Mouse (Mus musculus) embryonic fibroblast, embryonic 13.5 days (primary cell): ENCODE measurements around the gene Wdr1. TPM values are rescaled to one million over a fixed set of nuclear protein-coding genes. Genes with fewer than 3 reads are reported as not detected.
"Not testable (repeated sequence)": the region's sequence is repeated elsewhere in the genome, so short reads cannot be mapped to it uniquely, and the experiment has no call there.

Experiments
- H3K27ac ChIP-seq: 2 replicates; pipeline ENCODE4 v1.5.1; 2012; ENCODE audit warnings: low read length, control low read depth, inconsistent platforms; ENCODE audit not compliant: insufficient read depth
- H3K4me1 ChIP-seq: 2 replicates; pipeline ENCODE4 v1.6.1; 2011; ENCODE audit warnings: low read length; ENCODE audit not compliant: control insufficient read depth, insufficient read depth
- H3K4me3 ChIP-seq: 2 replicates; pipeline ENCODE4 v1.5.1; 2011; ENCODE audit warnings: mild to moderate bottlenecking, control low read depth, low read length; ENCODE audit not compliant: insufficient read depth
- CTCF ChIP-seq: IDR thresholded peaks from 2 replicates; pipeline ENCODE4 v1.5.1; 2011; ENCODE audit warnings: mild to moderate bottlenecking, control low read depth, low read length, moderate library complexity, borderline replicate concordance; ENCODE audit not compliant: insufficient read depth
- POLR2A ChIP-seq: IDR thresholded peaks from 2 replicates; pipeline ENCODE4 v1.6.1; 2011; ENCODE audit warnings: low read depth, mild to moderate bottlenecking, control low read depth, low read length, moderate library complexity
- polyA plus RNA-seq: library from polyadenylated mRNA; stranded (reverse); fragments of >200 nt; gene quantifications from 2 replicates; pipeline ENCODE4 v1.2.4, GENCODE M21; 2011; ENCODE audit warnings: low read depth; ENCODE audit not compliant: missing spikeins, insufficient read length

Gene Wdr1
- polyA plus RNA-seq, 1 experiment: 280 TPM

DNA sequence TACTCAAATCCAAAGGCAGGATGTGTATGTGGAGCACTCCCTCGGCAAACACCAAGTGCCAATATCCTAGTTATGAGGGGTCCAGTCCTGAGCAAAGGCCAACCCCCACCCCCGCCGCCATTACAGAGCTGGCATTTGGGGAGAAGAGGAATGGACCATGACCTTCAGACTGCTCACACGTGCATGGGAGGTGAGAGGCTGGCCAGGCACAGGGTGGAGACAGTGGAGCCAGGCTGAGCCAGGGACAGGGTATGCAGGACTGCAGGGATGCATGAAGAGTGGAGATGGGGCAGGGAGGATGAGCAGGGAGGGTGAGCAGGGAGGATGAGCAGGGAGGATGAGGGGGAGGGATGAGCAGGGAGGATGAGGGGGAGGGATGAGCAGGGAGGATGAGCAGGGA is 77.1 kb downstream of the Wdr1 start:
- no peaks in the 10 kb centered on the region for H3K4me1 ChIP-seq
- no peak for TF ChIP-seq CTCF
- TF ChIP-seq POLR2A: no peak
- H3K4me3 ChIP-seq: no peak overlapping the region
- H3K27ac ChIP-seq: no peak overlapping the region

DNA sequence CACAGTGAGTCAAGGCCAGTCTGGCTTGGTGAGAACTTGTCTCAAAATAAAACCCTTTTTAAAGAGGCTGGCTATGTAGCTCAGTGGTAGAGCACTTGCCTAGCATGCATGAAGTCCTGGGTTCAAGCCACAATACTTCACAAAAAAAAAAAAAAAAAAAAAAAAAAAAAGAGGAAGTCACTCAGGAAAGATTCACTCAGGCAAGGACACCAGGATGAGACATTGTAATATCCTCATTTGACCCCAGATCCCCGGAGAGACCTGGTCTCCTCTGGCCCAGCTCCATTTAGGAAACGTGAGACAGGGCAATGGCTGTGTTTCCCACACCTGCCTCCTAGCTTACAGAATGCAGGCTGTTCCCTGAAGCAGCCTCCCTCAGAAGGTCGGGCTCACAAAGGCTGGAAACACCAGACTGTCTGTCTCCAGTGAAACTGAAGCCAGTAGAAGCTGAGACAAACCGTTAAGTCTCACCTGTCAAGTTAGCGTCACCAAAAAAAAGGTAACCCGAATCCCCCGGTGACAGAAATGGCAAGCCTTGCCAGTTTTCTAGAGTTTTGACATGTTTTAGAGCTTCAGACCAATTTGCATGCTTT is 79.4 kb downstream of the Wdr1 start:
- Histone ChIP-seq H3K4me3 (no peak overlapping the region), H3K27ac (no peak overlapping the region), H3K4me1 (no peaks in the 10 kb centered on the region)
- no peak for TF ChIP-seq CTCF
- no peak for TF ChIP-seq POLR2A

DNA sequence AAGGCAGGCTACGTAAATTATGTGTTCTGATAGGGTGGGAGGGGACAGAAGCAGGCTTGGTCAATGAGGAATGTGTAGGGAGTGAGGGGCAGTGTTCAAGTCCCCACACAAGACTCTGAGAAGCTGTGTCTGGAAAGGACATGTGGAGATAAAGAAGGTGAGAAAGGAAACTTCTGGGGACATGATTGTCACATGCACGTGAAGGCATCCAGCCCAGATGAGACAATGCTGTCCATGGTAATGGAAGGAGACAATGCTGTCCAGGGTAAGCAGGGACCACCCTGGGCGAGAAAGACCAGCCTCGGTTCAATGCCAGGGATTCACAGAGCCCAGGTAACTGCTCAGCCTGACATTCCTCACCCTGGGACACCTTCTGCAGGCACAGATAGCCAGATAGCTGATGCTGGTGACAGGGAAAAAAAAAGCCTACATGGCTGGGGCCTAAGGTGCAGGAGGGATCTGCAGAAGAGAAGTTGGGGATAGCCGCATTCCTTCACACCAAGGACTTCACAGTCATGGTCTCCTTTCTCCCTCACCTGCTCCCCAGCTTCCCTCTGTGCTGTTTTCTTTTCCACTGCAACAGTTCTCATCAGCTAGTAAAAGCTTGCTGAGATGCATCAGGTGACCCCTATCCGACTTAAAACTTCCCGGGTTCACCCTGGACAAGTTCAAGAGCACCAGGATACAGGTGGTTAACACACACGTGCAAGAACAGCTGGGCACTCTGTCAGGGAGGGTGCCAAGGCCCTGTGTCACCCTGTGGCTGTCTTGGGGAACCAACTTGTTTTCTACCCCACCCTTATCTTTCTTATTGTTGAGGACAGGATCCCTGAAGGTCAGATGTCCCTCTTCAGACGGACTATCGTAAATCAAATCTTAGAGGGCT is 82.0 kb downstream of the Wdr1 start:
- Histone ChIP-seq H3K4me3 (no peak overlapping the region), H3K27ac (no peak overlapping the region), H3K4me1 (no peaks in the 10 kb centered on the region)
- no peak for TF ChIP-seq CTCF
- TF ChIP-seq POLR2A: no peak

DNA sequence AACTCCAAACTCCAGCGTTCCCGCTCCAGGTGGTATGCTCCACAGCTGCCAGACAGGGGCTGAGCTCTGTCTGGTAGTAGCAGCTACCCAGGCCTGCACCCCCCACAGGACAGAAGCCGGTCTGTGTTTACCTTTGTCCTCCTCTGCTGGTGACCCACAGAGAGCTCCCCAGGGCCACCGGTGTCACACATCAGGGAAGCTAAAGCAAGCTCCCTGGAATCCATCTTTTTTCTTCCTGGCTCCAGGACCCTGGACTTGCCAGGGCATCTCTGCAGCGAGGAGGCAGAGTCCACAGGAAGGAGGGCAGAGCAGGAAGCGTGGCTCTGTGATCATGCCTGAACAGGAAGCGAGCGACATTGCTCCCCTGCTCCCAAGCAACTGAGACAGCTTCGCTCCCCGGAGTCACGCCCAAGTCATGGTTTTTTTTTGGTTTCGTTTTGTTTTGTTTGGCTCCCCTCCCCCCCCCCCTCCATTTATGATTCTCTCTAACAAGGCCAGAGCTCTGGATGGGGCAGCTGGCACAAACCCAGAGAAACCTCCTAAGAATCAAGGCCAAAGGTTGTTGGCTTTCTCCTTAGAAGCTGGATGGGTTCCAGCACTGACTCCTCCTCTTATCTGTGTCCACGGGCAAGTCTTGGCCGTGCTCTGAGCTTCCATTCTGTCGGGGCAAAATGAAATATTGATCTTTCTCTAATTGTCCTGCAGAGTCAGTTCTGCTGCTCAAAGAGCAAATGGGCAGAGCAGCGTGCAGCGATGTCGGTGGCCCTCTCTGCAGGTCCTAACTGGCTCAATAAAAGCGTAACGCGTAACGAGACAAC is 82.9 kb downstream of the Wdr1 start:
- TF ChIP-seq CTCF (no peak), POLR2A (peak; percentile 61; the same call in 1 of the 2 replicates)
- Histone ChIP-seq H3K27ac (peak overlapping the region; percentile 8), H3K4me1 (no peaks in the 10 kb centered on the region), H3K4me3 (peak overlapping the region; percentile 41)

DNA sequence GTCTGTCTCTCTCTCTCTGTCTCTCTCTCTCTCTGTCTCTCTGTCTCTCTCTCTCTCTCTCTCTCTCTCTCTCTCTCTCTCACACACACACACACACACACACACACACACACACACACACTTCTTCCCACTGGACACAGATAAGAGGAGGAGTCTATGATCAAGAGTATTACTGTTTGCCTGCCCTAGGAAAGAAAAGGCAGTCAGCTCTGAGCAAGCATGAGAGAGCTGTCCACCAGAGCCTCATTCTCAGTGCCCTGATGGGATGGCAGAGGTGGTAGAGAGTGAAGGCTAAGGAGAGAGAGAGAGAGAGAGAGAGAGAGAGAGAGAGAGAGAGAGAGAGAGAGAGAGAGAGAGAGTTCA is 83.5 kb downstream of the Wdr1 start:
- Histone ChIP-seq H3K4me3 (peak overlapping the region; percentile 41), H3K27ac (peak overlapping the region; percentile 8; the same call in 1 of the 2 replicates)

DNA sequence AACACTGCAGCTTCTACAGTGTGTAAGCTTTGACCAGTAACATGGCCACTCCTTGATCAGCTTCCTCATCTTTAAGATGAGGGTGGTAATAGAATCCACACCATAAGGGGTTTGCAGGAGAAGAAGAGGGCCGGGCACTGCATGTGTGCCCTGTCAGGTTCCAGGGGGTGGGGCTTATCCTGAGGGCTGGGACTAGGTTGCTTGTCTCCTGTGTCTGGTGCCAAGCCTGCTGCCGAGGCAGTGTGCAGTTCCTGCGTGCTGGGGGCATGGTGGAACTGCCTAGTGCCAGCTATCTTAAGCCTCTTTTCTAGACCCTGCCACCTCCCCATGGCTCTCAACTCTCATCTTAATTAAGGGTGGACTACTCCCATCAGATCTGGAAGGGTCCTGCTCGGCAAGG is 84.0 kb downstream of the Wdr1 start:
- TF ChIP-seq POLR2A (no peak), CTCF (no peak)
- no peak overlapping the region for H3K27ac ChIP-seq
- no peaks in the 10 kb centered on the region for H3K4me1 ChIP-seq

More for the DNA sequence above, 83.5 kb downstream of the Wdr1 start:
- peak; percentile 40; the same call in 1 of the 2 replicates for TF ChIP-seq POLR2A
- not testable (repeated sequence) for H3K4me1 ChIP-seq

DNA sequence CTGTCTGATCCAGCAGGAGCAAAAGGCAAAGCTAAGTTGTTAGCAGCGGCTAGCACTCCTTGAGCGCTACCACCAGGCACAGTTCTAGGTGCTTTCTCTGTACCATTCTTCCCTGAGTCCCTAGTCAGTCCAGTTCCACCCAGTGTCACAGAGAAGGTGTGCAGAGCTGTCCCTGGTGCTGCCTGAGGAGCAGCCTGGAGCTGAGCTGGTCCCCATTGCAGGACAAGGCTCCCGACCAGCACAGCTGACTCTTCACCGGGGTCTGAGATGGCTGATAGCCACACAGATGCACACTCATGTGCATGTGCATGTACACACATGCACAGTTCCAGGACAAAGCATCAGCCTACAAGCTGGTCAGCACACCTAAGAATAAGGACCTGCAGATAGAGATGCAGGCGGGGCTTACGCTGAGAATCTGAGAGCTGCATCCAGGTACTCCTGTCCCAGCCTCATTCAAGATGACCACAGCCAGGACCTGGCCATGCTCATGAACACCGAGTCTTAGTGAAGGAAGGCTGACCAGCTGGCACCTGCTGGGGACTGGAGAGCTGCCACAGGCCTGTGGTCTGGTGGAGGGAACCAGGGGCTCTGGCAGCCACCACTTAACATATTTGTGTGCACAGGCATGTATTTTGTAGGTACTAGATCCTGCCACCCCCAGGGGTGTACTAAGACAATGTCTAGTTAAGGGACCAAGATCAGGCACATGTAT is 85.1 kb downstream of the Wdr1 start:
- Histone ChIP-seq H3K4me1 (no peaks in the 10 kb centered on the region), H3K27ac (no peak overlapping the region), H3K4me3 (no peak overlapping the region)
- TF ChIP-seq POLR2A (no peak), CTCF (no peak)

More for the DNA sequence above, 84.0 kb downstream of the Wdr1 start:
- no peak overlapping the region for H3K4me3 ChIP-seq

DNA sequence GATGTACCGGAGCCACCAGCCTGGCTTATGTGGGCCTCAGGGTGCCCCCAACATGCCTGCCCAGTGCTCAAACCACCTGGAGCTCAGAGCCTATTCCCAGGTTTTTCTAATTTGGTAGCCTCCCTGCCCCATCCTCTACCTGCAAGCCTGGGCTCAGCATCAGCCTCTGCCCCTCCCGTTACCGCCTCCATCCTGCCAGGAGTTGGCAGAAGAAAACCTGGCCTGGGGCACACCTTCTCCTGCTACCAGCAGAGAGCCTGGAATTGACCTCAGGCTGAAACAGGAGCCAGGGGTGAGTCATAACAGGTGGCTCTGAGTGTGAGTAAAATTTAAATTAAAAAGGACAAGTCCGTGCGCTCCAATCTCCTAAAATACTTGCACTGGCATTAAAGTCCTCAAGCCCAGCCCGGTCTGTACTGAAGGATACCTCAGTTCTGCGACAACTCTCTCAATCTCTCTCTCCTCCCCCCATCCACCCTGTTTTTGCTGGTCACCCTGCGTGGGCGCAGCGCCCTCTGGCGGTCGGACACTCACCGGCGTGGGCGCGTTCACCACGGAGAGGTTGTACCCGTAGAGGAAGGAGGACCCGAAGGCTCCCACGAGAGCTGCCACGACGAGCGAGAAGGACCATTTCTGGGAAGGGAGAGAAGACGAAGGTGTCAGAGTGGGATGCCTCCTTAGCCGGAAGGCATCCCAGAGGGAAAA is 86.0 kb downstream of the Wdr1 start:
- 0 out of 2 replicates have a peak, but pooled peaks have one; percentile 24 for TF ChIP-seq CTCF
- no peak for TF ChIP-seq POLR2A
- H3K4me1 ChIP-seq: no peaks in the 10 kb centered on the region

More for the DNA sequence above, 86.0 kb downstream of the Wdr1 start:
- Histone ChIP-seq H3K4me3 (no peak overlapping the region), H3K27ac (no peak overlapping the region)

Other genes starting within 250 kb of the Wdr1 start
- gene Drd5, start 243.9 kb downstream of the Wdr1 start, polyA plus RNA-seq: not detected in 2 replicates
- 1.8 and 3.1 TPM in 2 replicates for gene Slc2a9, start 60.1 kb downstream of the Wdr1 start, polyA plus RNA-seq
- gene Zfp518b, start 121.6 kb upstream of the Wdr1 start, polyA plus RNA-seq: 19.7 and 22.4 TPM in 2 replicates